Mouse (Mus musculus) myocyte (in vitro differentiated cells): ENCODE measurements around the gene Ahsa2. TPM values are rescaled to one million over a fixed set of nuclear protein-coding genes. Genes with fewer than 3 reads are reported as not detected.

Experiments
- H3K27me3 ChIP-seq: one replicate; pipeline ENCODE4 v1.6.1; 2011; ENCODE audit not compliant: control insufficient read depth, insufficient read depth, insufficient read length
- H3K36me3 ChIP-seq: one replicate; pipeline ENCODE4 v1.6.1; 2011; ENCODE audit not compliant: control insufficient read depth, insufficient read depth
- H3K4me2 ChIP-seq: one replicate; pipeline ENCODE4 v1.6.1; 2011; ENCODE audit warnings: low read depth, control low read depth
- H3K4me3 ChIP-seq: one replicate; pipeline ENCODE4 v1.5.1; 2011; ENCODE audit warnings: mild to moderate bottlenecking, control low read depth, moderate library complexity
- H3K79me2 ChIP-seq: one replicate; pipeline ENCODE4 v1.6.1; 2011; ENCODE audit not compliant: control insufficient read depth, insufficient read depth
- H3ac ChIP-seq: one replicate; pipeline ENCODE4 v1.6.1; 2011; ENCODE audit not compliant: control insufficient read depth, insufficient read length
- CEBPB ChIP-seq: IDR thresholded peaks from 2 replicates; pipeline ENCODE4 v1.6.1; 2011; ENCODE audit warnings: mild to moderate bottlenecking, moderate library complexity; ENCODE audit not compliant: poor library complexity, insufficient read depth, severe bottlenecking
- E2F4 ChIP-seq: IDR thresholded peaks from one replicate; pipeline ENCODE4 v1.6.1; 2011; ENCODE audit warnings: mild to moderate bottlenecking, control low read depth, moderate library complexity; ENCODE audit not compliant: insufficient read depth
- MAX ChIP-seq: IDR thresholded peaks from one replicate; pipeline ENCODE4 v1.6.1; 2011; ENCODE audit warnings: low read depth, mild to moderate bottlenecking, control low read depth
- MYOD1 ChIP-seq, 3 experiments: IDR thresholded peaks; one replicate each; pipeline ENCODE4 v1.6.1; 2011; ENCODE audit warnings: control low read depth in 2 of 3, low read depth in 2 of 3, mild to moderate bottlenecking in 2 of 3, moderate library complexity in 1 of 3; ENCODE audit not compliant: insufficient read length in 2 of 3, control insufficient read depth in 1 of 3
- MYOG ChIP-seq, 3 experiments: IDR thresholded peaks; one replicate each; pipeline ENCODE4 v1.6.1; 2011; ENCODE audit warnings: control low read depth in 2 of 3, low read depth in 2 of 3, mild to moderate bottlenecking in 2 of 3; ENCODE audit not compliant: insufficient read length in 2 of 3, control insufficient read depth in 1 of 3, insufficient read depth in 1 of 3
- POLR2A ChIP-seq: IDR thresholded peaks from one replicate; pipeline ENCODE4 v1.6.1; 2011; ENCODE audit warnings: low read depth, mild to moderate bottlenecking, control low read depth, moderate library complexity; ENCODE audit not compliant: insufficient read length
- POLR2AphosphoS2 ChIP-seq: IDR thresholded peaks from one replicate; pipeline ENCODE4 v1.6.1; 2011; ENCODE audit warnings: low read depth, control low read depth; ENCODE audit not compliant: insufficient read length
- REST ChIP-seq: IDR thresholded peaks from one replicate; pipeline ENCODE4 v1.6.1; 2011; ENCODE audit warnings: mild to moderate bottlenecking, control low read depth, moderate library complexity; ENCODE audit not compliant: insufficient read depth, insufficient read length
- SRF ChIP-seq: IDR thresholded peaks from one replicate; pipeline ENCODE4 v1.6.1; 2011; ENCODE audit warnings: low read depth; ENCODE audit not compliant: control insufficient read depth, insufficient read length
- TCF12 ChIP-seq: IDR thresholded peaks from one replicate; pipeline ENCODE4 v1.6.1; 2011; ENCODE audit warnings: mild to moderate bottlenecking, control low read depth; ENCODE audit not compliant: poor library complexity, insufficient read depth, severe bottlenecking
- TCF3 ChIP-seq: IDR thresholded peaks from one replicate; pipeline ENCODE4 v1.6.1; 2011; ENCODE audit warnings: low read depth, control low read depth; ENCODE audit not compliant: insufficient read length
- USF1 ChIP-seq: IDR thresholded peaks from one replicate; pipeline ENCODE4 v1.6.1; 2011; ENCODE audit warnings: low read depth, mild to moderate bottlenecking, control low read depth, moderate library complexity
- polyA plus RNA-seq: library from polyadenylated mRNA; unstranded; fragments of >200 nt; fragmentation: generic; extraction: Trizol; gene quantifications from one replicate; pipeline ENCODE4 v1.2.1, GENCODE M21; 2012; ENCODE audit warnings: missing spikeins

The Ahsa2 gene
- 31.1 TPM for polyA plus RNA-seq

- peak within 1 kb of the TSS; percentile 71 for H3ac ChIP-seq
- peaks cover 18% of the 10 kb centered on the region for H3K36me3 ChIP-seq
- peak within 1 kb of the TSS; percentile 57 for H3K4me3 ChIP-seq
- peaks cover 33% of the 10 kb centered on the region for H3K79me2 ChIP-seq
- TF ChIP-seq POLR2A (peak; percentile 83), MAX (no peak), POLR2AphosphoS2 (peak; percentile 86)
- no peaks in the 10 kb centered on the region for H3K27me3 ChIP-seq
- H3K4me2 ChIP-seq = peak within 1 kb of the TSS; percentile 92
Measured at GRCm38 (mm10) chr11:23497718-23498509, at the start of gene Ahsa2. Gene Ahsa2 (minus strand): TSS chr11:23498030.

DNA sequence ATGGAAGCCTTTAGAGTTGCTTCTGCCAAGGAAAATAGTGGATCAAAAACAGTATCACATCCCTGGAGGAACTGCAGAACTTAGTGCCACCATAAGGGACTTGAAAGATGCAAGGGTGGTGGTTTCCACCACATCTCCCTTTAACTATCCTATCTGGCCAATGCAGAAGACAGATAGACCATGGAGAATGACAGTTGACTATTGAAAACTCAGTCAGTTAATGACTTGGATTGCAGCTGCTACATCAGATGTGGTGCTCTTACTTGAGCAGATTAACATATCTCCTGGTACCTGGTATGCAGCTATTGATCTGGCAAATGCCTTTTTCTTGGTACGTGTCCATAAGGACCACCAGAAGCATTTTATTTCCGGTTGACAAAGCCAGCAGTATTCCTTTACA, 39.6 kb upstream of the Ahsa2 start:
- no peak overlapping the region for H3K4me3 ChIP-seq
- no peaks in the 10 kb centered on the region for H3K79me2 ChIP-seq
- TF ChIP-seq MYOG (IDR thresholded peaks at IDR 0.05; ENCODE audit: control insufficient read depth in 1 of 3, insufficient read depth in 1 of 3, insufficient read length in 2 of 3, low read depth in 2 of 3) (no peak), USF1 (no peak), E2F4 (no peak), POLR2AphosphoS2 (no peak), MAX (no peak), CEBPB (no peak), POLR2A (no peak), TCF12 (no peak), MYOD1 (IDR thresholded peaks at IDR 0.05; ENCODE audit: control insufficient read depth in 1 of 3, insufficient read length in 2 of 3, low read depth in 2 of 3) (no peak), REST (no peak), SRF (no peak), TCF3 (no peak)
- no peak overlapping the region for H3ac ChIP-seq
- no peaks in the 10 kb centered on the region for H3K36me3 ChIP-seq
- H3K27me3 ChIP-seq = no peaks in the 10 kb centered on the region
- H3K4me2 ChIP-seq = no peak overlapping the region

- no peaks in the 10 kb centered on the region for H3K27me3 ChIP-seq
- no peaks in the 10 kb centered on the region for H3K36me3 ChIP-seq
- peak within 1 kb of the TSS; percentile 4 for H3K4me3 ChIP-seq
- peak within 1 kb of the TSS; percentile 69 for H3K4me2 ChIP-seq
- H3K79me2 ChIP-seq = no peaks in the 10 kb centered on the region
- TF ChIP-seq USF1 (no peak), CEBPB (no peak), REST (no peak)
- no peak within 1 kb of the TSS for H3ac ChIP-seq
Measured at GRCm38 (mm10) chr11:23520473-23521205, 22.8 kb upstream of the Ahsa2 start, which contains the start of gene 1700093K21Rik. Gene 1700093K21Rik (minus strand): TSS chr11:23521155.

DNA sequence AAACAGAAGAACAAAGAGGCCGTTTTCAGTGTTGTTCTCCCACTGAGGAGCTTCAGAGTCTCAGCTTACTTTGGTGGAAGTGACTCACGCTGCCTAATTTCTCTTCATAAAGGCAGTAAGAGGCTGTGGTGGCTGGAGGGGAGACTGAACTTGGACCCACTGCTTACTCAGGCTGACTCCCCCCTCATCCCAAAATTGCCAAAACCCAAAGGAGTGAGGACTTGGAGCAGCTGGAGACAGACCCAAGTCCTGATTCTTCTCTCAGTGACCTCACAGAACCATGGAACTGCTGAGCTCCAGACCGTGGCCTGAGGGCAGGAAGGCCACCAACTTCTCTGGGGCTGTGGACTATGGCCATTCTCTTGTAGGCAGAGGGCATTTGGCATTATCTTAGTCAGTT, 21.2 kb upstream of the Ahsa2 start:
- H3K4me2 ChIP-seq = peak overlapping the region; percentile 69
- H3K36me3 ChIP-seq = no peaks in the 10 kb centered on the region
- no peaks in the 10 kb centered on the region for H3K79me2 ChIP-seq
- no peaks in the 10 kb centered on the region for H3K27me3 ChIP-seq
- H3K4me3 ChIP-seq = peak overlapping the region; percentile 4
- TF ChIP-seq MYOD1 (IDR thresholded peaks at IDR 0.05; ENCODE audit: control insufficient read depth in 1 of 3, insufficient read length in 2 of 3, low read depth in 2 of 3) (peak in 2 of 3 experiments; percentile 9 to 49), E2F4 (no peak)
- H3ac ChIP-seq = no peak overlapping the region

DNA sequence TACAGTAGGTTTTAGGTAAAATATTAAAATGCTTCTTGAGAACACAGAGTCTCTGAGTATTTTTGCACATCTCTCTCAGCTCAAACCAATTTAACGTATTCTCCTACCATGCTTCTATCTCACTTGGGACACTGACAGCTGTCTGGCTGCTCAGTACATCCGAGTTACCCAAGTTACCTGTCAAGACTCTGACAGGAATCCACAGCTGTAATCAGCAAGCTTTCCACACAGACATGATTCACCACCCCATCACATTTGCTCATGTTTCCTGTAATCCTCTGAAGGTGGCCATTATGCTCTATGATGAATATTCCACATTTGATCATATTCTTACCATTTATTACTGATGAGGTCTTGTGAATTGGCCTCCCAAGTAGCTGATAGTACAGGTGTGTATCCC, 17.5 kb upstream of the Ahsa2 start:
- TF ChIP-seq TCF3 (no peak), SRF (no peak), MAX (no peak), REST (no peak), POLR2A (no peak), POLR2AphosphoS2 (no peak), CEBPB (0 out of 2 replicates have a peak, but pooled peaks have one; percentile 22), MYOD1 (IDR thresholded peaks at IDR 0.05; ENCODE audit: control insufficient read depth in 1 of 3, insufficient read length in 2 of 3, low read depth in 2 of 3) (peak in 2 of 3 experiments; percentile 96), TCF12 (no peak), MYOG (IDR thresholded peaks at IDR 0.05; ENCODE audit: control insufficient read depth in 1 of 3, insufficient read depth in 1 of 3, insufficient read length in 2 of 3, low read depth in 2 of 3) (peak in 1 of 3 experiments; percentile 8), USF1 (no peak)
- Histone ChIP-seq H3K27me3 (no peaks in the 10 kb centered on the region), H3K36me3 (no peaks in the 10 kb centered on the region), H3K4me2 (peak overlapping the region; percentile 37), H3K79me2 (no peaks in the 10 kb centered on the region), H3ac (no peak overlapping the region), H3K4me3 (no peak overlapping the region)
